Mouse (Mus musculus): ENCODE results near the gene Hint1. TPM values are rescaled to one million over a fixed set of nuclear protein-coding genes. Genes with fewer than 3 reads are reported as not detected.

Hint1 gene
- total RNA-seq, 2 experiments from 2014 or later, result 291 TPM

Other genes with a start within 250 kb of the Hint1 start
- 10 to 100 TPM; 30.9 to 36.3 TPM for gene Cdc42se2, start 78.7 kb upstream of the Hint1 start, total RNA-seq (2021)
- gene Lyrm7, start 5.5 kb upstream of the Hint1 start, total RNA-seq (2021), result 10 to 100 TPM; 12.2 to 18.9 TPM
- gene Gpx3, start 36.1 kb downstream of the Hint1 start, total RNA-seq (2021), result 10 to 100 TPM; 26.2 to 33.7 TPM
- 10 to 100 TPM; 44.4 to 51.3 TPM for gene Tnip1, start 96.5 kb downstream of the Hint1 start, total RNA-seq (2021)
- gene Anxa6, start 167.1 kb downstream of the Hint1 start, total RNA-seq (2021), result 100 to 1,000 TPM; 466 to 474 TPM
- 10 to 100 TPM; 13.2 to 17.9 TPM for gene Ccdc69, start 211.7 kb downstream of the Hint1 start, total RNA-seq (2021)
- gene Gm2a, start 231.7 kb downstream of the Hint1 start, total RNA-seq (2021), result 10 to 100 TPM; 15.4 to 15.8 TPM

Data from gastrocnemius, postnatal 4 days (tissue).